Mouse (Mus musculus) intestine, postnatal 0 days (tissue): Measurements from ENCODE around the gene Slc35e4. TPM values are rescaled to one million over a fixed set of nuclear protein-coding genes. Genes with fewer than 3 reads are reported as not detected.

Experiments
- ATAC-seq: fragments of 200-750 bp; cut with Nextera tagmentation; 2 replicates; pipeline ENCODE4 v1.8.0; 2017; ENCODE audit warnings: mild to moderate bottlenecking, moderate TSS enrichment, moderate library complexity
- H3K27ac ChIP-seq: fragments of 300-500 bp; sonication (generic); 2 replicates; pipeline ENCODE4 v1.5.1; 2014; ENCODE audit warnings: mild to moderate bottlenecking, low read depth, low read length, moderate library complexity
- H3K27me3 ChIP-seq: fragments of 300-500 bp; sonication (generic); replicated peaks from 2 replicates; pipeline ENCODE4 v1.6.1; 2014; ENCODE audit warnings: low read length, mixed read lengths; ENCODE audit not compliant: control insufficient read depth, insufficient read depth
- H3K36me3 ChIP-seq: fragments of 300-500 bp; sonication (generic); 2 replicates; pipeline ENCODE4 v1.6.1; 2014; ENCODE audit warnings: mild to moderate bottlenecking, moderate library complexity; ENCODE audit not compliant: control insufficient read depth, insufficient read depth
- H3K4me1 ChIP-seq: fragments of 300-500 bp; sonication (generic); replicated peaks from 2 replicates; pipeline ENCODE4 v1.6.1; 2014; ENCODE audit warnings: antibody characterized with exemption, low read length, mixed read lengths; ENCODE audit not compliant: control insufficient read depth, insufficient read depth
- H3K4me2 ChIP-seq: fragments of 300-500 bp; sonication (generic); replicated peaks from 2 replicates; pipeline ENCODE4 v1.6.1; 2014; ENCODE audit warnings: low read depth, mild to moderate bottlenecking, moderate library complexity
- H3K4me3 ChIP-seq: fragments of 300-500 bp; sonication (generic); 2 replicates; pipeline ENCODE4 v1.5.1; 2014; ENCODE audit warnings: low read depth, low read length
- H3K9ac ChIP-seq: fragments of 300-500 bp; sonication (generic); 2 replicates; pipeline ENCODE4 v1.6.1; 2014; ENCODE audit warnings: mild to moderate bottlenecking, low read depth, low read length
- H3K9me3 ChIP-seq: fragments of 300-500 bp; sonication (generic); 2 replicates; pipeline ENCODE4 v1.6.1; 2016; ENCODE audit warnings: mixed run types; ENCODE audit not compliant: control insufficient read depth
- CTCF ChIP-seq: sonication (generic); IDR thresholded peaks from 2 replicates; pipeline ENCODE4 v1.5.1; 2016; ENCODE audit warnings: low read depth, mild to moderate bottlenecking, control low read depth, antibody characterized with exemption, moderate library complexity
- WGBS: fragments of 180-500 bp; shearing (Covaris S2); extraction: QIAGEN DNeasy Blood & Tissue Kit; methylation state at CpG from one replicate; pipeline ENCODE4 v1.1.7; 2014; 5-methylcytosine and 5-hydroxymethylcytosine counted together
- polyA plus RNA-seq: library from polyadenylated mRNA; unstranded; fragments of >200 nt; fragmentation: Nextera tagmentation; extraction: Ambion mirVana; gene quantifications from 2 replicates; pipeline ENCODE4 v1.2.1, GENCODE M21; 2015

The Slc35e4 gene
- polyA plus RNA-seq, 1 experiment from 2014 or later, result 2.2 TPM

DNA sequence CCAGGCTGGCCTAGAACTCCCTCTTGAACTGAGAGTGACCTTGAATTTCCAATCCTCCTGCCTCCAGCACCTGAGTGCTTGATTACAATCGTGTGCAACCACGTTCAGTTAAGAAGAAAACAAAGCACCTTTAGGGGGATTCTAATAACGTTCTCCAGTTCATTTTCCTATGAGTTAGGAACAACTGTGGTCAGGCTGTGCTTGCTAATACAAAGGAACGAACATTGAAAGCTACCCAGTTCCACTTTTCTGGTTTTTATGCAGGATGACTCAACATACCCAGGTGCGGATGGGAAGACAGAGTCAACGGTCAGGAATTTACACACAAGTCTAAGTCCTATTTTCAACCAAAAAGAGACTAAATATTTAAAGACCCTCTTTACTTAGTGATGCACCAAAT, 20.5 kb downstream of the Slc35e4 start:
- 78% methylated on average over 6 of the region's 6 CpGs for WGBS

GRCm38 (mm10) chr11:3887331-3887730, 27.1 kb downstream of the Slc35e4 start:
- Histone ChIP-seq H3K4me1 (no peaks in the 10 kb centered on the region), H3K36me3 (no peaks in the 10 kb centered on the region), H3K4me3 (no peak overlapping the region), H3K27me3 (peaks cover 5% of the 10 kb centered on the region; the same call in 1 of the 2 replicates), H3K9me3 (no peaks in the 10 kb centered on the region), H3K27ac (no peak overlapping the region), H3K4me2 (no peak overlapping the region), H3K9ac (no peak overlapping the region)
- ATAC-seq, result no peak
- no peak for TF ChIP-seq CTCF
- 64% methylated on average over 5 of the region's 5 CpGs for WGBS

More for the DNA sequence above, 20.5 kb downstream of the Slc35e4 start:
- Histone ChIP-seq H3K9me3 (no peaks in the 10 kb centered on the region), H3K4me1 (no peaks in the 10 kb centered on the region), H3K36me3 (peaks cover 7% of the 10 kb centered on the region; the same call in 1 of the 2 replicates), H3K27me3 (no peaks in the 10 kb centered on the region), H3K4me3 (no peak overlapping the region), H3K9ac (no peak overlapping the region), H3K27ac (no peak overlapping the region), H3K4me2 (peak overlapping the region; percentile 87; the same call in 1 of the 2 replicates)
- ATAC-seq, result no peak
- TF ChIP-seq CTCF, result no peak

DNA sequence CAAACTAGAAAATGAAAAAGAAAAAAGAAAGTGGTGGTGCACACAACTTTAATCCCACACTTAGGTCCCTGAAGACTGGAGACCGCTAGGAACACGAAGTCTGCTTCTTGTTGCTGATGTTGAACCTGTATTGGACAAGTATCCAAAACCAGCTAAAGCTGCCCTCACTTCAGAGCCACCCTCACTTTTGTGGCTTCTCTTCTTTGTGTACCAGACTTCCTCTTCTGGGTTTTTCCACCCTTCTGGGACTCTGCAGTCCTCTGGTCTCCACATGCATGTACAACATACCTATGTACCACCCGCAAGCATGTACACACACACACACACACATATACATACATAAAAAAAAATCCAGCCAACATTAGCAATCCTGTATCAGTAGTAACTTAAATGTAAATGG, 30.8 kb downstream of the Slc35e4 start:
- no peak for TF ChIP-seq CTCF
- H3K4me3 ChIP-seq, result no peak overlapping the region
- ATAC-seq, result no peak
- no peaks in the 10 kb centered on the region for H3K36me3 ChIP-seq
- no peak overlapping the region for H3K9ac ChIP-seq
- H3K27ac ChIP-seq, result no peak overlapping the region
- peaks cover 5% of the 10 kb centered on the region; the same call in 1 of the 2 replicates for H3K27me3 ChIP-seq
- 88% methylated on average over 3 of the region's 3 CpGs for WGBS
- H3K9me3 ChIP-seq, result no peaks in the 10 kb centered on the region
- no peaks in the 10 kb centered on the region for H3K4me1 ChIP-seq
- no peak overlapping the region for H3K4me2 ChIP-seq

- 33% methylated on average over 2 of the region's 2 CpGs for WGBS
Measured at GRCm38 (mm10) chr11:3879836-3880235, 34.6 kb downstream of the Slc35e4 start.

GRCm38 (mm10) chr11:3878660-3879059, 35.8 kb downstream of the Slc35e4 start:
- H3K4me1 ChIP-seq, result no peaks in the 10 kb centered on the region

More at GRCm38 (mm10) chr11:3879836-3880235, 34.6 kb downstream of the Slc35e4 start:
- no peaks in the 10 kb centered on the region for H3K9me3 ChIP-seq
- H3K36me3 ChIP-seq, result no peaks in the 10 kb centered on the region
- TF ChIP-seq CTCF, result peak; percentile 91
- no peak overlapping the region for H3K9ac ChIP-seq
- H3K27me3 ChIP-seq, result peaks cover 5% of the 10 kb centered on the region; the same call in 1 of the 2 replicates
- no peak for ATAC-seq
- H3K27ac ChIP-seq, result no peak overlapping the region
- H3K4me1 ChIP-seq, result no peaks in the 10 kb centered on the region
- H3K4me3 ChIP-seq, result no peak overlapping the region
- H3K4me2 ChIP-seq, result no peak overlapping the region

GRCm38 (mm10) chr11:3876419-3876818, 38.0 kb downstream of the Slc35e4 start:
- no peak overlapping the region for H3K27ac ChIP-seq
- 76% methylated on average over 6 of the region's 6 CpGs for WGBS
- no peak overlapping the region for H3K9ac ChIP-seq
- no peak overlapping the region for H3K4me2 ChIP-seq
- H3K27me3 ChIP-seq, result no peaks in the 10 kb centered on the region
- no peak overlapping the region for H3K4me3 ChIP-seq
- no peak for ATAC-seq
- H3K36me3 ChIP-seq, result no peaks in the 10 kb centered on the region
- no peaks in the 10 kb centered on the region for H3K9me3 ChIP-seq
- H3K4me1 ChIP-seq, result no peaks in the 10 kb centered on the region
- no peak for TF ChIP-seq CTCF

More at GRCm38 (mm10) chr11:3878660-3879059, 35.8 kb downstream of the Slc35e4 start:
- Histone ChIP-seq H3K36me3 (no peaks in the 10 kb centered on the region), H3K27ac (no peak overlapping the region), H3K4me3 (no peak overlapping the region), H3K9ac (no peak overlapping the region), H3K27me3 (peaks cover under 1% of the 10 kb centered on the region; the same call in 1 of the 2 replicates), H3K9me3 (no peaks in the 10 kb centered on the region), H3K4me2 (no peak overlapping the region)
- WGBS, result 59% methylated on average over 7 of the region's 7 CpGs
- no peak for TF ChIP-seq CTCF
- peak; percentile 56 for ATAC-seq
